Mouse (Mus musculus): Measurements from ENCODE around the gene Tyk2.

DNA sequence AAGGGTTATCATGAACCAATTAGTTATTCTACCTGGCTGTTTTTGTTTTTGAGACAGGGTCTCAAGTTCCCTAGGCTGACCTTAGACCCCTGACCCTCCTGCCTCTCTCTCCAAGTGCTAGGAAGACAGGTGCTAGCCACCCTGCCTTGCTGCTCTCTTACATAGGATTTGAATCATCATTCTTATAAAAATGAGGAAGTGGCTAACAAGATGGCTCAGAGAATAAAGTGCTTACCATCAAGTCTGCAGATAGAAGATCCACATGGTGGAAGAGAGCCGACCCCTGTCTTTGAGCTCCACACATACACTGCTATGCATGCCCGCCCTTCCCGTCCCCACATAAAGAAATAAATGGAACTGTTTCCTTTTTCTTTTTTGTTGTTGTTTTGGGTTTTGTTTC, 23.7 kb upstream of the Tyk2 start:
- TF ChIP-seq CTCF (IDR thresholded peaks at IDR 0.05; ENCODE audit: borderline replicate concordance, control insufficient read depth, extremely low read depth, insufficient read depth, low read length, poor library complexity), result no peak
- TF ChIP-seq POLR2A (IDR thresholded peaks at IDR 0.05; ENCODE audit: control insufficient read depth, extremely low read depth, insufficient read depth, low read length, poor library complexity), result no peak
